Mouse (Mus musculus) heart, embryonic 10.5 days (tissue): ENCODE measurements around the gene Osr1. TPM values are rescaled to one million over a fixed set of nuclear protein-coding genes. Genes with fewer than 3 reads are reported as not detected.
A peak's percentile ranks its signal among the peaks of the same experiment; 100 is the strongest.

Experiments
- DNase-seq: peaks from one replicate; pipeline ENCODE4 v3.0.0-alpha.2; 2017; ENCODE audit warnings: low spot score
- H3K27ac ChIP-seq: fragments of 300-500 bp; sonication (generic); 2 replicates; pipeline ENCODE4 v1.5.1; 2016; ENCODE audit warnings: mild to moderate bottlenecking
- H3K27me3 ChIP-seq: fragments of 300-500 bp; sonication (generic); 2 replicates; pipeline ENCODE4 v1.6.1; 2016; ENCODE audit warnings: mild to moderate bottlenecking; ENCODE audit not compliant: poor library complexity, insufficient read depth, severe bottlenecking
- H3K36me3 ChIP-seq: fragments of 300-500 bp; sonication (generic); 2 replicates; pipeline ENCODE4 v1.6.1; 2016; ENCODE audit warnings: mild to moderate bottlenecking, moderate library complexity
- H3K4me1 ChIP-seq: fragments of 300-500 bp; sonication (generic); 2 replicates; pipeline ENCODE4 v1.6.1; 2016; ENCODE audit warnings: mild to moderate bottlenecking
- H3K4me3 ChIP-seq: fragments of 300-500 bp; sonication (generic); 2 replicates; pipeline ENCODE4 v1.5.1; 2016; ENCODE audit warnings: mild to moderate bottlenecking, moderate library complexity
- H3K9me3 ChIP-seq: fragments of 300-500 bp; sonication (generic); 2 replicates; pipeline ENCODE4 v1.6.1; 2016; ENCODE audit warnings: mild to moderate bottlenecking, moderate library complexity
- WGBS: fragments of 180-500 bp; shearing (Covaris S2); methylation state at CpG from one replicate; pipeline ENCODE4 v1.1.7; 2016; 5-methylcytosine and 5-hydroxymethylcytosine counted together
- polyA plus RNA-seq: library from polyadenylated mRNA; unstranded; fragments of >200 nt; fragmentation: Nextera tagmentation; extraction: Ambion mirVana; gene quantifications from 2 replicates; pipeline ENCODE4 v1.2.1, GENCODE M21; 2016

The Osr1 gene
- polyA plus RNA-seq: 2.8 and 14.9 TPM in 2 replicates

DNA sequence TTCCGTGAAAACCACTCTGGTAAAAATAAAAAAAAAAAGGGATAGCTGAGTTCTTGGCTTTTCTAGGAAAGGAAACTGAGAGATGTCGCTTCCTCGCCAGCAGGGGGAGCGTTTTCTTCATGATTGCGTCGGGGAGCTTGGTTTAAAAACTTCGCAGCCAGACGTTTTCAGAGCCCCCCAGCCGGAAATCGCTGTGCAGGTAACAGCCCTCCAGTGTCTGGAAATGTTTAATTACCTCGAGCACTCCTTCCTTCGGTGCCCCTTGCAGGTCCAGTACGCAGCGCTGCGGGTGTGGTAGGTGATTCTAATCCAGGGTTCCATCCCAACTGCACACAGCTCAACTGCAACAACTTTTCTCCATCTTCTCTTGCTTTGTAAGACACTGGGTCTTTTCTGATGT is at the start of gene Osr1:
Osr1 (plus strand) TSS at position 146 of the 400 bp plus-strand sequence.
- Histone ChIP-seq H3K27ac (no peak within 1 kb of the TSS), H3K4me1 (peaks cover 21% of the 10 kb centered on the region), H3K4me3 (peak within 1 kb of the TSS; percentile 60), H3K36me3 (no peaks in the 10 kb centered on the region), H3K9me3 (no peaks in the 10 kb centered on the region), H3K27me3 (peaks cover 40% of the 10 kb centered on the region)
- DNase-seq: no peak
- WGBS: under 1% methylated on average over 15 of the region's 15 CpGs

DNA sequence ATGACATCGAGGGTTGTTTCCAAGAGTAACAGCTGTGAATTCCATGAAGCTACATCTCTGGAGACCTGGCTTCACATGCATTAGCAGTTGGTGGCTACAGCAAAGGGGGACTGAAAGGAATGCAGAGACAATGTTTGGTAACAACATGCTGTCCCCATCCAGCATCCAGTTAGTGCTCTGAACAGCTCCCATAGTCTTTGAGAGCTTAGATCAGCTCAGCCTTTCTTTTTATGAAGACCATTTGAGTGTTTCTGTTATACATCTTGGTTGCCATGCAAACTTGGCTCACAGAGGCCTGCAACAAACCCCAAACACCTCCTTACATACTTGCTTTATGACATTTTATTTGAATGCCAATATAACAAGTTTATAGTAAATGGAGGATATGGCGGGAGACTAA is 19.6 kb upstream of the Osr1 start:
- Histone ChIP-seq H3K27me3 (no peaks in the 10 kb centered on the region), H3K9me3 (no peaks in the 10 kb centered on the region), H3K4me1 (no peaks in the 10 kb centered on the region), H3K36me3 (no peaks in the 10 kb centered on the region), H3K27ac (no peak overlapping the region), H3K4me3 (no peak overlapping the region)
- 83% methylated on average over 2 of the region's 2 CpGs for WGBS
- DNase-seq: no peak

DNA sequence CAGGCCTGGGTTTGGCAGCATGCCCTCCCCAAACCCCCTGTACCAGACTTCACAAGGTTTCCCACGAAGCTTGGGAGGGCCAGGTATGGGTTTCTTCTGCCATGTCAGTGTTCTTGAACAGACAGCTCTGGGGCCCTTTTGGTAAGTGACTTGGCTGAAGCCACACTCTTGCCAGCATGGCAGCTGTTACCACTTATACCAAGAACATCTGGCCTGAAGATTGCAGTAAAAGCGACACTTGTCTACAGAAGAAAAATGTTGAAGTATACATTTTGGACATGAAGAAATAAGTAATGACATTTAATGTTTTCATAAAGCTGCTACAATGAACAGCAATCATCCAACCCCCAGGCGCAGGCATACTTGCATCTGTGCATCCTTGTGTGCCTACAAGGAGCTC is 5.0 kb upstream of the Osr1 start:
- Histone ChIP-seq H3K27ac (no peak overlapping the region), H3K27me3 (no peaks in the 10 kb centered on the region), H3K36me3 (no peaks in the 10 kb centered on the region), H3K4me1 (no peaks in the 10 kb centered on the region), H3K9me3 (no peaks in the 10 kb centered on the region), H3K4me3 (no peak overlapping the region)
- WGBS: 75% methylated on average over 3 of the region's 3 CpGs
- no peak for DNase-seq

DNA sequence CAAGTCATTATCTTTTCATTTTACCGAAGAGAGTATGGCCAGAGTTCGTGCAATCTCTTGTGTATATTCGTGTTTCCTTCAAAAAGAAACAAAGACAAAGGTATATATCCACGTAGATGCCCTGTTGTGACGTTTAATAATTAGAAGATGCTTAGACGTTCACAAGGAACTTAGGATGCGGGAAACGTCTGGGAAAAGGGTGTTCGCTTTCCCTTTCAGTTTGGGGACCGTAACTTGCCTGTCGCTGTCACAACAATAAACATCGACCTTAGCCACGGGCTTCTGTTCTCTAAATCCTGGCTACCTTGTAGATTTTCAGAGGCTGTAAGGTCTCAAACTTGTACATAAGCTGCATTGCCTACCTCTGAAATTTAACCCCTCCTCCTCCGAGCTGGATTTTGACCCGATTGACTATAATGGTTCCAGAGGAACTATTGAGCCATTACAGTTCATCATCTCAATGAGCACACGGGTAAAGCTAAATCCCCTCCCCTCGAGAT is 630 bp downstream of the Osr1 start:
- Histone ChIP-seq H3K4me1 (peaks cover 21% of the 10 kb centered on the region), H3K4me3 (peak overlapping the region; percentile 60), H3K9me3 (no peaks in the 10 kb centered on the region), H3K27ac (no peak overlapping the region), H3K27me3 (peaks cover 46% of the 10 kb centered on the region), H3K36me3 (no peaks in the 10 kb centered on the region)
- DNase-seq: no peak
- under 1% methylated on average over 17 of the region's 17 CpGs for WGBS

DNA sequence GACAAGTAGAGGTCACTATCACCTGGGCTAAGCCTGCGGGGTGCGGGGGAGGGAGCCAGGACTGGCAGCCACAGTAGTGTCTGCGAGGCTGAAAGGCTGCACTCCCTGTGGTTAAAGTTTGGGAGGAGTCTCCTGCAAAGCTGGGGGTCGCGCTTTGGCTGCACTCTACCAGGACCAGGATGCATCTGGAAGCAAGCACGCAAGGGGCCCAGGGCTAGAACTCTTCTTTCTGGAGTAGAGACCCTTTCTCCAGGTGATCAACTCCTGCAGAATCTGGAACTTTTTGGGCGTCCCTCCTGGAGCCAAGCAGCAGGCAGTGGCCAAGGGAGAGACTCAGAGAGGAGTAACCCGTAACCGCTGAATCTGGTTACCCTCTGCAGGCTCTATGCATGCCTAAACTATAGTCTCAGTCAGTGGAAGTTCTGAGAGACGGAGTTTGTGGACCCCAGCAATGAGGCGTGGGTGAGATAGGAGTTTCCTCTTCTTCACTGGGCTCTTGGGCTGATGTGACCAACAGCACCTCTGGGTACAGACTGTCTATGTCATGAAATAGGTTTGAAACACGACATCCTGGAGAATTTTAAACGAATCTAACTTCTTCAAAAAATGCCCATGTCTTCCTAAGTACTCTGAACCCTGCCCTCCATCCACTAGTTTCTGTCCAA is 1.5 kb downstream of the Osr1 start:
- DNase-seq: no peak
- no peaks in the 10 kb centered on the region for H3K36me3 ChIP-seq
- 3% methylated on average over 13 of the region's 13 CpGs for WGBS
- H3K9me3 ChIP-seq: no peaks in the 10 kb centered on the region
- no peak overlapping the region for H3K27ac ChIP-seq
- H3K4me3 ChIP-seq: peak overlapping the region; percentile 60
- H3K27me3 ChIP-seq: peaks cover 53% of the 10 kb centered on the region
- peaks cover 21% of the 10 kb centered on the region for H3K4me1 ChIP-seq

DNA sequence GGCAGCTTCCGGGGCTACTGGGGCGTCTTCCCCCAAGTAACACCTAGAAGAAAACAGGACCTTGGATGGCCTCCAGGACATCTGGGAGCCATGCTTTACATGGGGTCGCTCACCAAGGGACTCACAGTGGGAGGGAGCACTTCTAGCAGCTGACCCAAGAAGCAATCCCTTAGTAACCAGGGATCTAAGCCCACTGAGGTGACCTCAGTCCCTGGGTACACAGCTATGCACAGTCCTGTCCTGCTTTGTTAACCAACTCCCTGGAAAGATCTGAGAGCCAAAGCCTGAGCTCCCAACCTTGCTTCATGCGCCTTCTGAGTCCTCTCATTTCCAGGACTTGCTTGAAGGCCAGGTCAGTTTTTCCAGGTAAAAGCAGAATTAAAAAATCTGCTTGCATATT is 2.1 kb downstream of the Osr1 start:
- Histone ChIP-seq H3K27ac (no peak overlapping the region), H3K9me3 (no peaks in the 10 kb centered on the region), H3K4me3 (no peak overlapping the region), H3K4me1 (peaks cover 21% of the 10 kb centered on the region), H3K27me3 (peaks cover 59% of the 10 kb centered on the region), H3K36me3 (no peaks in the 10 kb centered on the region)
- no peak for DNase-seq
- WGBS: 11% methylated on average over 4 of the region's 4 CpGs

DNA sequence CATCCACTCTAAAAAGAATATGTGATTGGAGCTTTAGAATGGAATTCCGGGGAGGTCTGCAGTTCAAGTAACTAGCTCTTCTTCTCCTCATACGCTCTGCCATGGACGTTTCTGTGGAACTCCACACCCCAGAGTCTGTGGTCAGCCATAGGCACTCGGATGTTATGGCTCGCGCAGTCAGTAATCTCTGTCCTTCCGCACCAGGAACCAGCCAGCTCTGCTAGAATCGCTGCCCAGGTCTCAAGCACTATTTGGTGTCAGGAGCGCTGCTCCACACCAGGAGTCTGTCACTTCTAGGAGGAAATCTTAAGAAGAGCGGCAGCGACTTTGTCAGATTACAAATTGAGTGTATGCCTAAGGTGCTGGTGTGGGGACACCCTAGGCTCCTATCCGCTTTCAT is 3.8 kb downstream of the Osr1 start:
- H3K9me3 ChIP-seq: no peaks in the 10 kb centered on the region
- peaks cover 21% of the 10 kb centered on the region for H3K4me1 ChIP-seq
- no peak for DNase-seq
- whole genome bisulfite sequencing: 1% methylated on average over 12 of the region's 12 CpGs
- no peak overlapping the region for H3K27ac ChIP-seq
- H3K4me3 ChIP-seq: peak overlapping the region; percentile 63
- H3K27me3 ChIP-seq: peaks cover 76% of the 10 kb centered on the region
- no peaks in the 10 kb centered on the region for H3K36me3 ChIP-seq

DNA sequence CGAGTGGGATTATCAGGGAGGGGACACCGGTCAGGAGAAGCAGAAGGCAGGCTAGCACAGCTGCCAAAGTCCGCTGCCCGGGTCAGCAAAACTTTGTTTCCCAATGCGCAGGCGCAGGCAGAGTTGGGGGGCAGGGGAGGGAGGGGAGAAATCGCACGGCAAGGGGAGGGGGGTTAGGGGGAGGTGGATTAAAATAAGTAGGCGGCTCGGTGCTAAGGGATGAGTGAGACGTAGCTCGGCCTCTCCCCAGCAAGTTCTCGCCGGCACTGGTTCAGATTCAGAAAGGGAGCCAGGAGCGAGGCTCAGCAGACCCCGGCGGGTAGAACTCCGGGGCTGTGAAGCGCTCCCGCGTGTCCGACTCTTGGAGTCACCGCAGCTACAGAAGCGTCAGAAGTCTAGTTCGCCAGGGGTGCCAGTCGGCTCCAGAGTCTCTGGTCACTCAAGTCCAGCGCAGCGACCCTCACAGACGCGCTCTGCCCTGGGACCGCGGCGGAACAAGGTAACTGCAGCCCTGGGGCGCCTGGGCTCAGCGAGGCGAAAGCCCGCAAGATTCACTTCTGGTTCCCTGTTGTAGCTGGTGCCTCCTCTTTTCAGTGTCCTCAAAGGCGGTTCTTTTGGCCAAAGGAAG is 4.4 kb downstream of the Osr1 start:
- peak overlapping the region; percentile 74 for H3K27ac ChIP-seq
- H3K4me3 ChIP-seq: peak overlapping the region; percentile 63
- H3K9me3 ChIP-seq: no peaks in the 10 kb centered on the region
- H3K27me3 ChIP-seq: peaks cover 83% of the 10 kb centered on the region
- DNase-seq: no peak
- H3K4me1 ChIP-seq: peaks cover 25% of the 10 kb centered on the region
- under 1% methylated on average over 38 of the region's 38 CpGs for WGBS
- no peaks in the 10 kb centered on the region for H3K36me3 ChIP-seq

DNA sequence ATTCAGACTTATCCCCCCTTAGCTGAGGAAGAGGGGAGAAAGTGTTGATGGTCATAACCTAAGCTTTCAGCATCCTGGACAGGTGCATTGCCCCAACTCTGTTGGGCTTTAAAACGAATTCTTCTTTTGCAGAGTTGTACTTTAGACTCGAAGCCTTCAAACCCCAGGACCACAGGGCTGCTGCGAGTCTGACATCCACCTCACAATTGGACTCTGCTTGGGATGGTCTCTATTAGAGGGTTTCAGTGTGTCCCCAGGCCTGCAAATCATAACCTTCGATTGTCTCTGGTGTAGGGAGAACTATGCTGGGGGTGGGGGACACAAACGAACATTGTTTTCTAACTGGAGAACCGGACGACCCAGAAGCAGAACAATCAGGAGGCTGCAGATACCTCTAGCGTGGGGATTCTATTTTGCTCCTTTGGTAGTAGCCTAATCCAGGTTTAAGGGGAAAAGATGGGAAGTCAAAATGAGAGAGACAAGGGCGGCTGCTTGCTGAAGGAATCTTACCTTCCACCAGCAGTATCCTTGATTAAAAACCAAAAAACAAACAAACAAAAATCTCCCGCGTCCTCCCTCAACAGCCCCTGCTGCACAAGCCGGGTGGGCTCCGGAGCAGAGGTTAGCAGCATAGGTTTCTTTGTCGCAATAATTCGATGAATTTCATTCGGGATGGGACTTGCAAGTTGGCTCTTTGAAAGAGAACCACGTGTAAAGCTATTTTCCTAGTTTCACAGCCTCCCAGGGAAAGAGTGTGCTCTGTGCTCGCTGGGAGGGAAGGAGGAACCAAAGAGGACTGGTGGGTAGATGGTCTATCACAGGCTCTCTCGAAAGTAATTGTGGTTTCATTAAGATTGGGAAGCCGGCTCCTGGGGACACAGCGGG is 5.5 kb downstream of the Osr1 start:
- peaks cover 34% of the 10 kb centered on the region for H3K4me1 ChIP-seq
- no peaks in the 10 kb centered on the region for H3K36me3 ChIP-seq
- no peaks in the 10 kb centered on the region for H3K9me3 ChIP-seq
- no peak for DNase-seq
- WGBS: 5% methylated on average over 21 of the region's 21 CpGs
- H3K27me3 ChIP-seq: peaks cover 93% of the 10 kb centered on the region
- H3K4me3 ChIP-seq: peak overlapping the region; percentile 63
- peak overlapping the region; percentile 59; the same call in 1 of the 2 replicates for H3K27ac ChIP-seq

DNA sequence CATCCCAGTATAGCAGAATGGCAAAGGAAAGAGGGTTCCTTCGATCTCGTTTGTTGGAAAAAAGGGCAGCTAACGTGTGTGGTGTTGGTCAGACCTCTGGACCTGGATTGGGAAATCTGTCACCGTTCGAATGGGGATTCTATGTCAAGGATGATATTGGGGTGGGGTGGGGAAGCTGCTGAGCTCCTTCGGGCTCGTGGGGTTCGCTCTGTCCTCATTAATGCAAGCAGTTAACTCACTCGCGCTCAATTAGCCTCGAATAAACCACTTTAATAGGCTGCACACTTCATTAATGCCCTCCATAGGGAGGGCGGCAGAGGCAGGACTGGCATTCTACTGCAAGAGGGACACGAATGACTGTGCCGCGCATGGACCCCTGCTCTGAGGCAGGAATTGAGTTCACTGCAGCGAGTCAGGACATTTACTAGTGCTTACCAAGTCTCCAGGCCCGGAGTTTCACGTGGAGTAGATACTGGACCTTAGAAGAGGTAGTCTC is 6.2 kb downstream of the Osr1 start:
- H3K36me3 ChIP-seq: no peaks in the 10 kb centered on the region
- peak overlapping the region; percentile 42; the same call in 1 of the 2 replicates for H3K27ac ChIP-seq
- H3K4me1 ChIP-seq: peaks cover 36% of the 10 kb centered on the region
- H3K9me3 ChIP-seq: no peaks in the 10 kb centered on the region
- DNase-seq: no peak
- WGBS: 2% methylated on average over 18 of the region's 18 CpGs
- peaks cover 97% of the 10 kb centered on the region for H3K27me3 ChIP-seq
- H3K4me3 ChIP-seq: peak overlapping the region; percentile 63

DNA sequence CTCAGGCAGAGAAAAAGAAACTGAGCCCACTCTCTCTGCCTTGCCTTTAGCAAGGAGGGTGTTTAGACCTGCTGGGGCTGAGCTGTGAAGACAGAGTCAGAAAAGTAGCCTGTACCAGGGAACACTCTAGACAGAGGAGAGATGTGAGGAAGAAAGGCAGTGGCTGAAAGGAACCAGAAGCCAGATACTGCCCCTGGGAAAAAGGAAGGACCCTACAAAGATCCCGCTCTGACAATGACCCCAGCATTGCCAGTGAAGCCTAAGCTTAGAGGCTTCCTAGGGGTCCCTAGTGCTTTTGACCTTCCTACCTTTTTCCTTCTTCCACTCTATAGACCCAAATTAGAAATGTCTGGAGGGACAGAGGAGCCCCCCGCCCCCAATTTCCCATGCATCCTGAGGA is 7.7 kb downstream of the Osr1 start:
- DNase-seq: no peak
- Histone ChIP-seq H3K27ac (no peak overlapping the region), H3K4me1 (peaks cover 39% of the 10 kb centered on the region), H3K9me3 (no peaks in the 10 kb centered on the region), H3K36me3 (no peaks in the 10 kb centered on the region), H3K4me3 (peak overlapping the region; percentile 30), H3K27me3 (peaks cover 97% of the 10 kb centered on the region)
- WGBS: 16% methylated on average over 2 of the region's 2 CpGs

DNA sequence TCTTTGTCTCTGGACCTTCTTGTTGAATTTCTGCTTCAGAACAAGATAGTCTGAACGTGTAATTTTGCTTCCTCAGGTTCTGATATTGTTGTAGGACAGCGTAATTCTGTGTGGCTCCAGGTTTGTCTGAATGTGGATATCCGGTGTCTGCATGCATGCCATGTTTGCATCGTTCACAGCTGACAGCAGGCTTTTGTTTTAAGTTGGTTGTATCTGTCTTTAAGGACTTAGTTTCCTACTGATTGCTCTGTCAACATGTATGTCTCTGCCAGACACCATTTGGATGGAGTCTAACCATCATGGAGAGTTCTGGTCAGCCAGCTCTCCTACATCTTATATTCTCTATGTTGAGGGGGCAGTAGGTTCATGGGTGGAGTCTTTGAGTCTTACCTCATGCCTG is 8.7 kb downstream of the Osr1 start:
- Histone ChIP-seq H3K27me3 (peaks cover 97% of the 10 kb centered on the region), H3K4me3 (0 out of 2 replicates have a peak overlapping the region, but pooled peaks have one; percentile 5), H3K4me1 (peaks cover 35% of the 10 kb centered on the region), H3K9me3 (no peaks in the 10 kb centered on the region), H3K27ac (no peak overlapping the region), H3K36me3 (no peaks in the 10 kb centered on the region)
- WGBS: 18% methylated on average over 4 of the region's 4 CpGs
- no peak for DNase-seq
